Mouse (Mus musculus): ENCODE measurements around the gene Rabep2. TPM values are rescaled to one million over a fixed set of nuclear protein-coding genes. Genes with fewer than 3 reads are reported as not detected.
A peak's percentile ranks its signal among the peaks of the same experiment; 100 is the strongest.

Gene Rabep2
- polyA plus RNA-seq, 1 experiment from 2014 or later = 28.4 TPM

DNA sequence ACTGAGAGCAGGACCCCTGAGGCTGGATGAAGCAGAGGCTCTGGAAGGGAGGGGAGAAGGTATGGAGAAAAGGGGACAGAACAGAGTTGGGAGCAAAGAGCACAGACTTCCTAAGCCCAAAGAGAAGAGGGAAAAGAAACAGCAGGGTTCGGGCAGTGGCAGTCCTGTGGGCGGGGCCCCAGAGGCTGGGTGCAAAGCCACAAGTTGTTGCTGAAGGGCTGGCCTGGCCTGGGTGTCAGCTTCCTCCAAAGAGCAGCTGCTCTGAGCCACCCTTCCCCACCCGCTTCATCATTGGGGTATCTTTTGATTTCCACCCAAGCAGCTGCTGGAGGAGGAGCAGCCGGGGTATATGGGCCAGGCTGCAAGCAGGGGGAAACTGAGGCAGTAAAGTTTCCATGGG, 35.6 kb downstream of the Rabep2 start:
- ATAC-seq (ENCODE audit: insufficient number of reproducible peaks, insufficient read depth, low FRiP score, low read depth) = no peak
- 46% methylated on average over 4 of the region's 4 CpGs for WGBS
- Histone ChIP-seq H3K9me3 (ENCODE audit: control insufficient read depth, low read depth, low read length) (no peaks in the 10 kb centered on the region), H3K4me2 (replicated peaks; ENCODE audit: low read depth, low read length) (no peak overlapping the region), H3K4me1 (ENCODE audit: control insufficient read depth, insufficient read depth, low read length) (0 out of 2 replicates have a peak, but pooled peaks cover 10% of the 10 kb centered on the region), H3K27ac (ENCODE audit: low read length) (no peak overlapping the region), H3K9ac (replicated peaks; ENCODE audit: low read depth, low read length) (no peak overlapping the region), H3K4me3 (ENCODE audit: low read depth, low read length) (no peak overlapping the region), H3K27me3 (ENCODE audit: control insufficient read depth, insufficient read depth, low read length) (no peaks in the 10 kb centered on the region), H3K36me3 (ENCODE audit: control insufficient read depth, insufficient read depth, low read length) (peaks cover 22% of the 10 kb centered on the region)

- Histone ChIP-seq H3K27me3 (ENCODE audit: control insufficient read depth, insufficient read depth, low read length) (no peaks in the 10 kb centered on the region), H3K4me3 (ENCODE audit: low read depth, low read length) (no peak overlapping the region), H3K9me3 (ENCODE audit: control insufficient read depth, low read depth, low read length) (no peaks in the 10 kb centered on the region), H3K9ac (replicated peaks; ENCODE audit: low read depth, low read length) (no peak overlapping the region), H3K36me3 (ENCODE audit: control insufficient read depth, insufficient read depth, low read length) (peaks cover 29% of the 10 kb centered on the region), H3K4me1 (ENCODE audit: control insufficient read depth, insufficient read depth, low read length) (0 out of 2 replicates have a peak, but pooled peaks cover 10% of the 10 kb centered on the region), H3K27ac (ENCODE audit: low read length) (peak overlapping the region; percentile 21; the same call in 1 of the 2 replicates), H3K4me2 (replicated peaks; ENCODE audit: low read depth, low read length) (no peak overlapping the region)
- ATAC-seq (ENCODE audit: insufficient number of reproducible peaks, insufficient read depth, low FRiP score, low read depth) = no peak
- 26% methylated on average over 5 of the region's 5 CpGs for WGBS
These were observed 36.3 kb downstream of the Rabep2 start for GRCm38 (mm10) chr7:126464836-126465235.

DNA sequence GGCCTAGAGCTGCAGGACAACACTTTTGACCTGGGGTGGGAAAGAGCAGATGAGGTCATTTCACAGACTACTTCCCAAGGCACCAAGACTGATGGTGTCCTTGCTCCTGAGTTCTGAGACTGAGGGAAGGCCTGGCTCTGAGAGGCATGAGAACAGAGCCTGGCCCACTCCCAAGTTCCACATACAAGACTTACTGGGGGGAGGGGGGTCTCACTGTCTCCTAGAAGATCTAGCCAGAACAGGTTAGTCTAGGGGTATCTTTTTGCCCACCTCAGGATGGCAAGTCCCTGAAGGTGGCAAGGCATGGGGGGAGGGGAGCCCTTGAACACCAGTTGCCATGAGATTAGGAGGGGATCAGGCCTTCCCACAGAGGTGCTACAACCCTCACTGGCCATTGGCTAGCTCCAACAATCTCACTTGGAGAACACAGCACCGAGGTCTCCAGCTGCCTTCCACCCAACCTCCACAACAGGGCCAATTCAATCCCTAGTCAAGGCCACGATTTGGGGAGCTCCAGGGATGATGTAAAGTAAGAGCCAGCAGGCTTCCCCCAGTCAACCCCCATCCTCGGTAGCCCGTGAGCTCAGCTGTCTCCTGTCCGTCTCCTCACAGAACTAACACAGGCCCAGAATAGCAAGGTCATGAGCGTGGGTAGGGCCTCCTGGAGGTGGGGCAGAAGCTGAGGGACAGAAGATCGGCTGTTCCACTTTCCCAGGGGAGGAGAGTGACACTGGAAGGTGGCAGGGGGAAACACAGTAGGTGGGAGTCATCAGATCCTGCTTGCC, 36.9 kb downstream of the Rabep2 start:
- Histone ChIP-seq H3K27ac (ENCODE audit: low read length) (peak overlapping the region; percentile 21; the same call in 1 of the 2 replicates), H3K4me2 (replicated peaks; ENCODE audit: low read depth, low read length) (no peak overlapping the region), H3K27me3 (ENCODE audit: control insufficient read depth, insufficient read depth, low read length) (no peaks in the 10 kb centered on the region), H3K4me3 (ENCODE audit: low read depth, low read length) (no peak overlapping the region), H3K36me3 (ENCODE audit: control insufficient read depth, insufficient read depth, low read length) (peaks cover 29% of the 10 kb centered on the region), H3K9me3 (ENCODE audit: control insufficient read depth, low read depth, low read length) (no peaks in the 10 kb centered on the region), H3K9ac (replicated peaks; ENCODE audit: low read depth, low read length) (no peak overlapping the region), H3K4me1 (ENCODE audit: control insufficient read depth, insufficient read depth, low read length) (0 out of 2 replicates have a peak, but pooled peaks cover 10% of the 10 kb centered on the region)
- ATAC-seq (ENCODE audit: insufficient number of reproducible peaks, insufficient read depth, low FRiP score, low read depth) = no peak
- WGBS = 28% methylated on average over 7 of the region's 7 CpGs

GRCm38 (mm10) chr7:126466116-126466515, 37.6 kb downstream of the Rabep2 start:
- Histone ChIP-seq H3K36me3 (ENCODE audit: control insufficient read depth, insufficient read depth, low read length) (peaks cover 32% of the 10 kb centered on the region), H3K4me3 (ENCODE audit: low read depth, low read length) (no peak overlapping the region), H3K4me1 (ENCODE audit: control insufficient read depth, insufficient read depth, low read length) (0 out of 2 replicates have a peak, but pooled peaks cover 10% of the 10 kb centered on the region), H3K9ac (replicated peaks; ENCODE audit: low read depth, low read length) (no peak overlapping the region), H3K27ac (ENCODE audit: low read length) (no peak overlapping the region), H3K27me3 (ENCODE audit: control insufficient read depth, insufficient read depth, low read length) (no peaks in the 10 kb centered on the region), H3K9me3 (ENCODE audit: control insufficient read depth, low read depth, low read length) (no peaks in the 10 kb centered on the region), H3K4me2 (replicated peaks; ENCODE audit: low read depth, low read length) (no peak overlapping the region)
- 49% methylated on average over 9 of the region's 9 CpGs for WGBS
- ATAC-seq (ENCODE audit: insufficient number of reproducible peaks, insufficient read depth, low FRiP score, low read depth) = no peak

- Histone ChIP-seq H3K4me1 (ENCODE audit: control insufficient read depth, insufficient read depth, low read length) (0 out of 2 replicates have a peak, but pooled peaks cover 10% of the 10 kb centered on the region), H3K4me3 (ENCODE audit: low read depth, low read length) (no peak overlapping the region), H3K4me2 (replicated peaks; ENCODE audit: low read depth, low read length) (no peak overlapping the region), H3K27ac (ENCODE audit: low read length) (no peak overlapping the region), H3K9me3 (ENCODE audit: control insufficient read depth, low read depth, low read length) (no peaks in the 10 kb centered on the region), H3K9ac (replicated peaks; ENCODE audit: low read depth, low read length) (no peak overlapping the region), H3K27me3 (ENCODE audit: control insufficient read depth, insufficient read depth, low read length) (no peaks in the 10 kb centered on the region), H3K36me3 (ENCODE audit: control insufficient read depth, insufficient read depth, low read length) (peaks cover 38% of the 10 kb centered on the region)
- no peak for ATAC-seq (ENCODE audit: insufficient number of reproducible peaks, insufficient read depth, low FRiP score, low read depth)
- WGBS = 88% methylated on average over 5 of the region's 5 CpGs
These were observed 38.1 kb downstream of the Rabep2 start for GRCm38 (mm10) chr7:126466707-126467106.

DNA sequence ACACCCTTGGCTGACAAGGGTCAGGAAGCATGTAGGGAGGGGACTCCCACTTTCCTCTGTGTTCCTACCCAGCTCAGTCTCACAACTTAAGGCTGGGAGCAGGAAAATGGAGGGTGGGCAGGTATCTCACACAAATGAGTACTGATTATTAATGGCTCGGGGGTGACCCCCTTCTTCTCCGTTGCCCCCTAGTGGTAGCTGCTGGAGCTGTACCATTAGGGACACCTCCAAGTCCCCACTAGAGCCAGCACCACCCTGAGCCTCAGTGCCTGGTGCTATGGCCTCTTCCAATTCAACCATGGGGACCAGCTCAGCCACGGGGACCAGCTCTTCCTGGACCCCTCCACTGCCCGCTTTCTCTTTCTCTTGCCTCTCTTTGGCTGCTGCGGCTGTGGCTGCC, 38.7 kb downstream of the Rabep2 start:
- Histone ChIP-seq H3K27ac (ENCODE audit: low read length) (no peak overlapping the region), H3K27me3 (ENCODE audit: control insufficient read depth, insufficient read depth, low read length) (no peaks in the 10 kb centered on the region), H3K4me3 (ENCODE audit: low read depth, low read length) (no peak overlapping the region), H3K9ac (replicated peaks; ENCODE audit: low read depth, low read length) (no peak overlapping the region), H3K9me3 (ENCODE audit: control insufficient read depth, low read depth, low read length) (no peaks in the 10 kb centered on the region), H3K4me2 (replicated peaks; ENCODE audit: low read depth, low read length) (no peak overlapping the region), H3K4me1 (ENCODE audit: control insufficient read depth, insufficient read depth, low read length) (0 out of 2 replicates have a peak, but pooled peaks cover 10% of the 10 kb centered on the region), H3K36me3 (ENCODE audit: control insufficient read depth, insufficient read depth, low read length) (peaks cover 44% of the 10 kb centered on the region)
- WGBS = 73% methylated on average over 5 of the region's 5 CpGs
- ATAC-seq (ENCODE audit: insufficient number of reproducible peaks, insufficient read depth, low FRiP score, low read depth) = no peak

DNA sequence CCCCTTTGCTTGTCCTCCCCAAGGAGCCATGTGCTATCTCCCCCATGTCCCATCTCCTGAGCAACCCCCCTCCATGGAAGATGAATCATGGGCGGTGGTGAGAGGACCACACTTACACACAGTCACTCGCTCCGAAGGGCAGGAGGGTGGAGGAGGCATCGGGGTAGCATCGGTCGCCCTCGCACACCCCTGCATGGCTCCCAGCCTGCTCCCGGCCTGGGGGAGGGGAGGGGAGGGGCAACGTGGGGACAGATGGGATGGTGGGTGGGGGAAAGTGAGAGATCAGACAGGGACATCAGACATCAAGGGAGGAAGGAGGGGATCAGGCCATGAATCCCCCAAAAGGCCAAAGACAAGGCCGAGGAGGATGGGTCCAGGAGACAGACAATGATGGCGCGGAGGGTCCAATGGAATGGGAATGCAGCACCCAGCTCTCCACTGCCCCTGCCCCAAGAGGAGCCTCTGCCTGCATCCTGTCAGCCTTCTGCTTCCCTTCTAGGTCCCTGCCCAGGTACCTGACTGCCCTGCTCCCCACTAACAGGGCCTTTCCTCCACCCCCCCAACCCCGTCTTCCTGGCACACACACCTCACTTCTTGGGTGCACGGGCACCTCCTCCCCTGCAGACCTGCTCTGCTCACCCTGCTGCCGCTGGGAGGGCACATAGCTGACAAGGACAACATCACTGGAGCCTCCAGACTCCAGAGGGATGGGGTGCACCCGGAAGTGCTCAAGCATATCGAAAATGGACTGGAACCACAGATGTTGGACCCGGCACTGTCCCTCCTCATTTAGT, 39.5 kb downstream of the Rabep2 start:
- no peaks in the 10 kb centered on the region for H3K27me3 ChIP-seq (ENCODE audit: control insufficient read depth, insufficient read depth, low read length)
- H3K9ac ChIP-seq (replicated peaks; ENCODE audit: low read depth, low read length) = no peak overlapping the region
- 86% methylated on average over 18 of the region's 18 CpGs for WGBS
- H3K4me1 ChIP-seq (ENCODE audit: control insufficient read depth, insufficient read depth, low read length) = 0 out of 2 replicates have a peak, but pooled peaks cover 10% of the 10 kb centered on the region
- ATAC-seq (ENCODE audit: insufficient number of reproducible peaks, insufficient read depth, low FRiP score, low read depth) = no peak
- H3K4me3 ChIP-seq (ENCODE audit: low read depth, low read length) = no peak overlapping the region
- H3K27ac ChIP-seq (ENCODE audit: low read length) = no peak overlapping the region
- H3K4me2 ChIP-seq (replicated peaks; ENCODE audit: low read depth, low read length) = no peak overlapping the region
- H3K36me3 ChIP-seq (ENCODE audit: control insufficient read depth, insufficient read depth, low read length) = peaks cover 50% of the 10 kb centered on the region
- H3K9me3 ChIP-seq (ENCODE audit: control insufficient read depth, low read depth, low read length) = no peaks in the 10 kb centered on the region

DNA sequence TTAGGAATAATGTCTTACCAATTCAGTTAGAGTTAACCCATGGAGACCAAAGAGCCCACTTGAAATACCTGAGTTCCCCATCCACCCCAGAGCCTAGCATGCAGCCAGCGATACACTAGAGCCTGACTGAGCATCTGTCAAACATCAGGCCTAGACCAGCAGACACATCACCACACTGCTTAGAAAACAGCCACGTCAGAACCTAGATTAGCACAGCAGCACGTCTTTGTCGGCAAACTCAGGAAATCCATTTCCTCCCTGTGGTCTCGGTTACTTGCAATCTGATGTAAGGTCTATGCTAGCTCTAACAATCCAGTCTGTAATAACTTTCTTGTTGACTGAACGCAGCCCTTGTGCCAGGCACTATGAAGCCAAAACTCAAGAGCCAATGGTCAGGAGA, 41.5 kb downstream of the Rabep2 start:
- Histone ChIP-seq H3K36me3 (ENCODE audit: control insufficient read depth, insufficient read depth, low read length) (peaks cover 51% of the 10 kb centered on the region), H3K27ac (ENCODE audit: low read length) (no peak overlapping the region), H3K4me2 (replicated peaks; ENCODE audit: low read depth, low read length) (no peak overlapping the region), H3K4me3 (ENCODE audit: low read depth, low read length) (no peak overlapping the region), H3K9me3 (ENCODE audit: control insufficient read depth, low read depth, low read length) (no peaks in the 10 kb centered on the region), H3K9ac (replicated peaks; ENCODE audit: low read depth, low read length) (no peak overlapping the region), H3K27me3 (ENCODE audit: control insufficient read depth, insufficient read depth, low read length) (no peaks in the 10 kb centered on the region), H3K4me1 (ENCODE audit: control insufficient read depth, insufficient read depth, low read length) (peaks cover 11% of the 10 kb centered on the region)
- WGBS = 81% methylated on average over 6 of the region's 6 CpGs
- ATAC-seq (ENCODE audit: insufficient number of reproducible peaks, insufficient read depth, low FRiP score, low read depth) = no peak

Measured in stomach, embryonic 14.5 days (tissue).